Mouse (Mus musculus) liver, embryonic 14.5 days (tissue): ENCODE measurements at regions not wholly inside any gene's neighbourhood (a gene's known extent, or its start where the extent isn't known, plus 50 kb on each side); places are given as distances from the start of the nearest gene placed in this dataset.

Experiments
- CTCF ChIP-seq: IDR thresholded peaks from 2 replicates; pipeline ENCODE4 v1.5.1; 2016; ENCODE audit warnings: antibody characterized with exemption, low read depth, control low read depth
- EP300 ChIP-seq: IDR thresholded peaks from 2 replicates; pipeline ENCODE4 v1.6.1; 2016; ENCODE audit warnings: antibody characterized with exemption, low read depth

DNA sequence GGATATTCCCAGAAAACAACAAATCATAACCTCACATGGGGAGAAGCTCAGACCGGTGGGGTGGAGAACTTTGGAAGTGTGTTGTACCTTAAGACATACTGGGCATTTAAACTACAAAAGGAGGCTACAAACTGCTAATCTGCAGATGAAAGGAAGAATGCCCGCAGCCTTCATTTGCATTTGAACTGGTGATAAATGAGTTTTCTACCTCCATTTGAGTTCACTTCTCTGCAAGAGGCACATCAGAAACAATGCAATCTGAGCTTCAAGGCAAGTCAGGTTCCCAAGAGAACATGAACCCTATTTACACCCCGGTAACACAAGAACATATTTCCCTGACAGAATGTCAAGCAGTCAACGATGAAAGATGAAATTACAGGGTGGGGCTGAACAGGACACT, 53.2 kb upstream of the Pabpc6 start:
- no peak for TF ChIP-seq EP300
- TF ChIP-seq CTCF: no peak
